Mouse (Mus musculus): Measurements from ENCODE around the gene Gm49325. TPM values are rescaled to one million over a fixed set of nuclear protein-coding genes. Genes with fewer than 3 reads are reported as not detected.
A peak's percentile ranks its signal among the peaks of the same experiment; 100 is the strongest.

Gene Gm49325
- polyA plus RNA-seq, 1 experiment, result 8.8 TPM

- Histone ChIP-seq H3K4me3 (no peak overlapping the region), H3K4me2 (ENCODE audit: low read depth) (no peak overlapping the region), H3K79me2 (ENCODE audit: control insufficient read depth, insufficient read depth) (no peaks in the 10 kb centered on the region), H3ac (ENCODE audit: control insufficient read depth, insufficient read length) (no peak overlapping the region), H3K36me3 (ENCODE audit: control insufficient read depth, insufficient read depth) (no peaks in the 10 kb centered on the region), H3K27me3 (ENCODE audit: control insufficient read depth, insufficient read depth, insufficient read length) (peaks cover 69% of the 10 kb centered on the region)
- TF ChIP-seq POLR2A (IDR thresholded peaks at IDR 0.05; ENCODE audit: insufficient read length, low read depth), result no peak
- TF ChIP-seq TCF3 (IDR thresholded peaks at IDR 0.05; ENCODE audit: insufficient read length, low read depth), result no peak
- TF ChIP-seq USF1 (IDR thresholded peaks at IDR 0.05; ENCODE audit: low read depth), result no peak
- TF ChIP-seq POLR2AphosphoS2 (IDR thresholded peaks at IDR 0.05; ENCODE audit: insufficient read length, low read depth), result no peak
- TF ChIP-seq MYOG (IDR thresholded peaks at IDR 0.05; ENCODE audit: control insufficient read depth in 1 of 3, insufficient read depth in 1 of 3, insufficient read length in 2 of 3, low read depth in 2 of 3), result no peak
- TF ChIP-seq E2F4 (IDR thresholded peaks at IDR 0.05; ENCODE audit: insufficient read depth), result no peak
- TF ChIP-seq CEBPB (IDR thresholded peaks at IDR 0.05; ENCODE audit: insufficient read depth, poor library complexity, severe bottlenecking), result no peak
- no peak for TF ChIP-seq MYOD1 (IDR thresholded peaks at IDR 0.05; ENCODE audit: control insufficient read depth in 1 of 3, insufficient read length in 2 of 3, low read depth in 2 of 3)
- TF ChIP-seq MAX (IDR thresholded peaks at IDR 0.05; ENCODE audit: low read depth), result no peak
- no peak for TF ChIP-seq REST (IDR thresholded peaks at IDR 0.05; ENCODE audit: insufficient read depth, insufficient read length)
Measured at GRCm38 (mm10) chr10:77677562-77677961, 71.6 kb downstream of the Gm49325 start.

GRCm38 (mm10) chr10:77682994-77683393 is 77.0 kb downstream of the Gm49325 start:
- H3K79me2 ChIP-seq (ENCODE audit: control insufficient read depth, insufficient read depth), result no peaks in the 10 kb centered on the region
- H3K4me3 ChIP-seq, result no peak overlapping the region
- no peak overlapping the region for H3K4me2 ChIP-seq (ENCODE audit: low read depth)
- H3K36me3 ChIP-seq (ENCODE audit: control insufficient read depth, insufficient read depth), result no peaks in the 10 kb centered on the region
- no peak for TF ChIP-seq TCF12 (IDR thresholded peaks at IDR 0.05; ENCODE audit: insufficient read depth, poor library complexity, severe bottlenecking)
- TF ChIP-seq REST (IDR thresholded peaks at IDR 0.05; ENCODE audit: insufficient read depth, insufficient read length), result no peak
- TF ChIP-seq MAX (IDR thresholded peaks at IDR 0.05; ENCODE audit: low read depth), result no peak
- TF ChIP-seq CEBPB (IDR thresholded peaks at IDR 0.05; ENCODE audit: insufficient read depth, poor library complexity, severe bottlenecking), result no peak
- no peak for TF ChIP-seq SRF (IDR thresholded peaks at IDR 0.05; ENCODE audit: control insufficient read depth, insufficient read length, low read depth)
- TF ChIP-seq POLR2AphosphoS2 (IDR thresholded peaks at IDR 0.05; ENCODE audit: insufficient read length, low read depth), result no peak
- no peak for TF ChIP-seq E2F4 (IDR thresholded peaks at IDR 0.05; ENCODE audit: insufficient read depth)
- no peak for TF ChIP-seq TCF3 (IDR thresholded peaks at IDR 0.05; ENCODE audit: insufficient read length, low read depth)
- no peak for TF ChIP-seq MYOG (IDR thresholded peaks at IDR 0.05; ENCODE audit: control insufficient read depth in 1 of 3, insufficient read depth in 1 of 3, insufficient read length in 2 of 3, low read depth in 2 of 3)
- TF ChIP-seq MYOD1 (IDR thresholded peaks at IDR 0.05; ENCODE audit: control insufficient read depth in 1 of 3, insufficient read length in 2 of 3, low read depth in 2 of 3), result no peak
- H3ac ChIP-seq (ENCODE audit: control insufficient read depth, insufficient read length), result no peak overlapping the region
- H3K27me3 ChIP-seq (ENCODE audit: control insufficient read depth, insufficient read depth, insufficient read length), result peaks cover 71% of the 10 kb centered on the region

GRCm38 (mm10) chr10:77684181-77684580 is 78.2 kb downstream of the Gm49325 start:
- TF ChIP-seq POLR2AphosphoS2 (IDR thresholded peaks at IDR 0.05; ENCODE audit: insufficient read length, low read depth) (no peak), REST (IDR thresholded peaks at IDR 0.05; ENCODE audit: insufficient read depth, insufficient read length) (no peak), TCF3 (IDR thresholded peaks at IDR 0.05; ENCODE audit: insufficient read length, low read depth) (no peak), TCF12 (IDR thresholded peaks at IDR 0.05; ENCODE audit: insufficient read depth, poor library complexity, severe bottlenecking) (no peak), MYOG (IDR thresholded peaks at IDR 0.05; ENCODE audit: control insufficient read depth in 1 of 3, insufficient read depth in 1 of 3, insufficient read length in 2 of 3, low read depth in 2 of 3) (no peak), USF1 (IDR thresholded peaks at IDR 0.05; ENCODE audit: low read depth) (no peak)
- Histone ChIP-seq H3K27me3 (ENCODE audit: control insufficient read depth, insufficient read depth, insufficient read length) (peaks cover 69% of the 10 kb centered on the region), H3K36me3 (ENCODE audit: control insufficient read depth, insufficient read depth) (no peaks in the 10 kb centered on the region), H3K79me2 (ENCODE audit: control insufficient read depth, insufficient read depth) (no peaks in the 10 kb centered on the region), H3K4me3 (no peak overlapping the region), H3K4me2 (ENCODE audit: low read depth) (no peak overlapping the region), H3ac (ENCODE audit: control insufficient read depth, insufficient read length) (no peak overlapping the region)

- no peak within 1 kb of the TSS for H3ac ChIP-seq (ENCODE audit: control insufficient read depth, insufficient read length)
- no peaks in the 10 kb centered on the region for H3K36me3 ChIP-seq (ENCODE audit: control insufficient read depth, insufficient read depth)
- peaks cover 65% of the 10 kb centered on the region for H3K27me3 ChIP-seq (ENCODE audit: control insufficient read depth, insufficient read depth, insufficient read length)
- H3K79me2 ChIP-seq (ENCODE audit: control insufficient read depth, insufficient read depth), result no peaks in the 10 kb centered on the region
- no peak within 1 kb of the TSS for H3K4me2 ChIP-seq (ENCODE audit: low read depth)
- TF ChIP-seq MYOD1 (IDR thresholded peaks at IDR 0.05; ENCODE audit: control insufficient read depth in 1 of 3, insufficient read length in 2 of 3, low read depth in 2 of 3) (peak in 1 of 3 experiments; percentile 51), REST (IDR thresholded peaks at IDR 0.05; ENCODE audit: insufficient read depth, insufficient read length) (no peak), TCF3 (IDR thresholded peaks at IDR 0.05; ENCODE audit: insufficient read length, low read depth) (no peak), MYOG (IDR thresholded peaks at IDR 0.05; ENCODE audit: control insufficient read depth in 1 of 3, insufficient read depth in 1 of 3, insufficient read length in 2 of 3, low read depth in 2 of 3) (peak in 1 of 3 experiments; percentile 30)
- H3K4me3 ChIP-seq, result no peak within 1 kb of the TSS
Measured at GRCm38 (mm10) chr10:77685895-77686664, 80.1 kb downstream of the Gm49325 start, which contains the start of gene Tspear. Tspear (plus strand) TSS chr10:77686569.

GRCm38 (mm10) chr10:77687021-77687420 is 81.0 kb downstream of the Gm49325 start:
- Histone ChIP-seq H3K4me2 (ENCODE audit: low read depth) (no peak overlapping the region), H3K27me3 (ENCODE audit: control insufficient read depth, insufficient read depth, insufficient read length) (peaks cover 68% of the 10 kb centered on the region), H3K79me2 (ENCODE audit: control insufficient read depth, insufficient read depth) (no peaks in the 10 kb centered on the region), H3ac (ENCODE audit: control insufficient read depth, insufficient read length) (no peak overlapping the region), H3K36me3 (ENCODE audit: control insufficient read depth, insufficient read depth) (no peaks in the 10 kb centered on the region), H3K4me3 (no peak overlapping the region)
- TF ChIP-seq MYOG (IDR thresholded peaks at IDR 0.05; ENCODE audit: control insufficient read depth in 1 of 3, insufficient read depth in 1 of 3, insufficient read length in 2 of 3, low read depth in 2 of 3), result no peak
- TF ChIP-seq MYOD1 (IDR thresholded peaks at IDR 0.05; ENCODE audit: control insufficient read depth in 1 of 3, insufficient read length in 2 of 3, low read depth in 2 of 3), result no peak
- TF ChIP-seq CEBPB (IDR thresholded peaks at IDR 0.05; ENCODE audit: insufficient read depth, poor library complexity, severe bottlenecking), result no peak
- no peak for TF ChIP-seq TCF3 (IDR thresholded peaks at IDR 0.05; ENCODE audit: insufficient read length, low read depth)
- no peak for TF ChIP-seq MAX (IDR thresholded peaks at IDR 0.05; ENCODE audit: low read depth)
- no peak for TF ChIP-seq USF1 (IDR thresholded peaks at IDR 0.05; ENCODE audit: low read depth)
- no peak for TF ChIP-seq TCF12 (IDR thresholded peaks at IDR 0.05; ENCODE audit: insufficient read depth, poor library complexity, severe bottlenecking)
- no peak for TF ChIP-seq SRF (IDR thresholded peaks at IDR 0.05; ENCODE audit: control insufficient read depth, insufficient read length, low read depth)
- TF ChIP-seq E2F4 (IDR thresholded peaks at IDR 0.05; ENCODE audit: insufficient read depth), result no peak
- TF ChIP-seq POLR2A (IDR thresholded peaks at IDR 0.05; ENCODE audit: insufficient read length, low read depth), result no peak
- TF ChIP-seq REST (IDR thresholded peaks at IDR 0.05; ENCODE audit: insufficient read depth, insufficient read length), result no peak
- TF ChIP-seq POLR2AphosphoS2 (IDR thresholded peaks at IDR 0.05; ENCODE audit: insufficient read length, low read depth), result no peak
